Mouse (Mus musculus) thymus, postnatal 10 days (tissue): Measurements from ENCODE around the gene Plagl2.

Experiments
- DNase-seq, 2 experiments: peaks; one replicate each; pipeline ENCODE4 v3.0.0; 2021; ENCODE audit warnings: low spot score in 2 of 2

Plagl2 gene

GRCm38 (mm10) chr2:153191242-153191641 is 50.0 kb downstream of the Plagl2 start:
- DNase-seq, result no peak

GRCm38 (mm10) chr2:153187848-153188247 is 53.4 kb downstream of the Plagl2 start:
- DNase-seq, result no peak

GRCm38 (mm10) chr2:153186176-153186591 is 55.0 kb downstream of the Plagl2 start:
- no peak for DNase-seq

- no peak for DNase-seq
These were observed 61.3 kb downstream of the Plagl2 start for GRCm38 (mm10) chr2:153179961-153180360.

- no peak for DNase-seq
These were observed 61.9 kb downstream of the Plagl2 start for GRCm38 (mm10) chr2:153179126-153179860.
